Mouse (Mus musculus): ENCODE data around the gene Prdm8.

Prdm8 gene

DNA sequence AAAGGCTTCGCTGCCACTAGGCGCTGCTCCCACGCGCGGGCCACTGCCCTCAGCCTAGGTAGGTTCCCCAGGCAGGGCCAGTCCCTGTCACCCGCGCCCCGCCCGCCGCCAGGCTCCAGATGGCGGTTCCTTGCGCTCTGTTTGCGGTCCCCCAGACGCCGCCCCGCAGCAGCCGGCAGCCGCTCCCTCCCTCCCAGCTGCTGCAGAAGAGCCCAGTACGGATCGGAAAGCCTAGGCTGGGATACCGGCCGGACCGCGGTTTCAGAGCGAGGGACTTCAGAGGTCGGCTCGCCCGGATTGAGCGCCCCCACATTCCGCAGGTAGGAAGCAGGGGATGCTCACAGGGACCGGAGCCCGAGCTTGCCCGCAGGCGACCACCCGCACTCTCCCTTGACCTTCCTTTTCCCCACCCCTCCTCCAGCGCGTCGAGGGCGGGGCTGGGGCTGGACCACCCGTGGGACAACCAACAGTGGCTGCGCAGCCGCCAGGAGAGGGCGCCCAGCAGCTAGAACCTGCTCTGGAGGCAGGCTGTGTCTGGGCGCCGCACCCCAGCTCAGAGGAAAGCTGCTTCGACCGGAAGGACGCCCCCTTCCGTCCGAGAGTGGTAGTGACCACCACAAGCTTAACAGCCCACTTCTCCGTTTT lies at the start of gene Prdm8:
Gene Prdm8 (plus strand): TSS at position 19 of the 645 bp plus-strand sequence.
- no peak for DNase-seq (ENCODE audit: extremely low read depth, insufficient read length, low spot score)

DNA sequence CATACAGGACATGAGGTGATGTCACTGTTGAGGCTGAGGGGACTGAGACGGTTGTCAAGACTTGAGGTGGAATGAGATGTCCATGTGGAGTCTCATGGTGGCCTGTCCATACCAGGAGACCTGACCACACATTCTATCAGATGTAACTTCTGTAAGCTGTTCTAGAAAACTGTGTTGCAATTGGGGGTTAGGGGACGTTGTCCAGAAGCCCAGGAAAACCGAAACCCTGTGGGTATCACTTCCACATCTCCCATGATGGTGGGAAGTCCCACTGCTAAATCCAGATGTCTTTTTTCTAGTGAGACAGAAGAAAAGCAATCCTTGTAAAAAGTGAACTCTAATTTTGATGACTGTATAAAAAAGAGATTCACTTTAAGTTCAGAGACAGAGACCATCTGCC lies 39.9 kb upstream of the Prdm8 start:
- no peak for DNase-seq (ENCODE audit: extremely low read depth, insufficient read length, low spot score)

DNA sequence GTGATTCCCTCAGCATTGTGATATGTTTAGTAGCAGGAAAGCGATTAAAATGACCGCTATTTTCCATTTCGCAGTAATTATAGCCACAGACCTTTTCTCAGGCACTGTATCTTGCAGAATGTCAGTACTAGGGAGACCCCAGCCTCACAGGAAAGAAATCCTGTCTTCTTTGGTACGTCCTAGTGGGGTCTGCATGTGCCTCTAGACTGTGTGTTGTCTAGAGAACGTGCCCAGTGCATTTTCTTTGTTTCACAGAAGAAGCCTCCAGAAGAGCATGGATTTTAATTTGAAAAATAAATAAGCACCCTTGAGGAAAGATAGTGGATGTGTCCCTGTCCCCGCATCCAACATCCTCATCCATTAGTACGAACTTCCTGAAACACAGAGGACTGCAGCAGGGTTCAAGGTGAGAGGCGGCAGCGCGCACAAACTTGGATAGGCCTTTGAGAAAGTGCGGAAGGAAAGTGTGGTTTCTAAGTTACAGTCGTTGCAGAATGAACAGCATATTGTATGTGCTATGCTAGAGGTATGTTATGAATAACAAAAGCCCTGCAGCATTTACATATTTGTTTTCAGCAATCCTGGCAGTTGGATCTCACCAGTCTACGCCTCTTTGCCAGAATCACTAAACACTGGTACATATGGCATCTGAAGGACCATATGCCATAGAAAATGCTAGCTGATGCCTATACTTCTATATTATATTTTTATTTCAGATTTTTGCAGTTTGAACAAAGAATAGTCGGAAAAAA lies 28.3 kb upstream of the Prdm8 start:
- DNase-seq (ENCODE audit: extremely low read depth, insufficient read length, low spot score): no peak

DNA sequence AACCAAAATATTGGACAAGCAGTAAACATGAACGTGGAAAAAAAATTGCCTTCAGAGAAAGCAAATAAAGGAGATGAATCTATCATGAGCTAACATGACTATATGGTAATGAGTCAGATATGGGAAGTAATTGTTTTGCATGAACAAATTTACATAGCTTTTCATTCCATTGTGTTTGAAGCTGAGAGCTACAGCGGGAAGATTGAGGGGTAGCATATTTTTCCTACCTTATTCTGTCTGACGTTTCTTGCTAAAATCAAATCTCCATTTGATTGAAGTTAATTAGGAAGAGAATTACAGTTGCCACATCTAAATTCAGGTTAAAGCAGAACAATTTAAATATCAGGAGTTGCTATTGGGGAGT lies 27.7 kb upstream of the Prdm8 start:
- no peak for DNase-seq (ENCODE audit: extremely low read depth, insufficient read length, low spot score)

DNA sequence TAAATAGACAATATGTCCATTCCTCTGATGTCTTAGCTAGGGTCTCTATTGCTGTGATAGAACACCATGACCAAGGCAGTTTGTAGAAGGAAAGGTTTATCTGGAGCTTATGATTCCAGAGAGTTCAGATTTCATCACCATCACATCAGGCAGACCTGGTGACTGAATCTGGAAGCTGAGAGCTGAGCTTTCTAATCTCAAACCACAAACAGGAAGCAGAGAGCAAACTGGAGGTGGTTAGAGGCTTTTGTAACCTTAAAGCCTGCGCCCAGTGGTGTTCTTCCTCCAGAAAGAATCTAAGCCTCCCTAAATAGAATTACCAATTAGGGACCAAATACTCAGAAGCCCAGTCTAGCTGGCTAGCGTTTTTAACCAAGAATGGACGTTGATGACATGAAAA lies 20.1 kb upstream of the Prdm8 start:
- no peak for DNase-seq (ENCODE audit: extremely low read depth, insufficient read length, low spot score)

DNA sequence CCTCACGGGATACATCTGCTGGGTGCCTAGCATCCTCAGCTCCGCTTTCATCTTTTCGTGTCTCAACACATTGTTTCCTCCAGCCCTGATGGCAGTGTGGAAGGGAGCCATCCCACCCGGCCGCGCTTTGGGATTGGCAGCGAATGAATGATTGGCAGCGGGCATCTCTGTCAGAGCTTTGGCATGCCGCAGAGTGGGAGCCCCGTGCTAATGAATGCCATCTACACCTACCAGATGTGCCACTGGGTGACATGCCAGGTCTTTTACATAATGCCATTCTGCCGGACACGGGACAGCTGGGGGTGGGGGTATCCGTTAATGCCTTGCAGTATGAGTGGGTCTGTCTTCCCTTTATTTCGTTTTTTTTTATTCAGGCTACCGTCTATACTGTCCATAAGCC lies 882 bp upstream of the Prdm8 start:
- DNase-seq (ENCODE audit: extremely low read depth, insufficient read length, low spot score): no peak

DNA sequence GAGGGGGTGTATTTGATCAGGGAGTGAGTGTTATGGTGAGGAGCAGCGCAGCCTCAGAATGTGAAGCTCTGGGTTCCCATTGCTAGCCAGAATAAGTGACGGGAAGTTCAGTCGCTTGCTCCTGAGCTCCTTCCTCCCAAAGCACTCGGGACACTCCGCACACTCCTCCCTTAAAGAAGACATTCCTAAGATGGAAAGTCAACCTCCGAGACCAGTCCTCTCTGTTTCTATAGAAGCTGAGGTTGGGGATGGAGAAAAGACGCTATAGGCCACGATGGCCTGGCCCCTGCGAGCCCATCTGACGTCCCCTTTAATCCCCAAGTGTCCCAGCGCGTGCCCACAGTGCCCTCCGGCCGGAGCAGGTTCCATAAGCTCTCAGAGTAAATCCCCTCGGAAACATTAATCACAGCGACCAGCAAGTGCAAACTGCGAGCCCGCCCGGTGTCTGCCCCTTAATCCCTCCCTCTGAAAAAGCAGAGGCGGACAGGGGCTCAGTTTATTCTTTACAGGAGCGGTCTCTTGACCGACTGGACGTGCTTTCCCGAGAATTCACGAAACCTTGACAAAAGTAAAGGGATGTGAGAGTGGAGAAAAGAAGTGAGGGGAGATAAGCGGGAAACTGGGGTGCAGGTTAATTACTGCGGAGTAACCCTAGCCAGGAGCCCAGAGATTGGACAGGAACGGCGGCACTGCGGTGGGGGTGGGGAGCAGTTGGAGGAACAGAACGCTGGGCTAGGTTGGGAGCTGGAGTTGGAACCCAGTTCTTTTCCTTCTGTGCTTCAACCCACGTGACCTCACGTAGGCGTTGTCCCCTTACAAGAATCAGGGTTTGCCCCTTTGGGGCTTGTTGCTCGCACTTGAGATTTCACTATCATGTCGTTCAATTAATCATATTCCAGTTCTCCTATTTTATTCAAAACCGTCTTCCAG lies 1.6 kb downstream of the Prdm8 start:
- DNase-seq (ENCODE audit: extremely low read depth, insufficient read length, low spot score): no peak

DNA sequence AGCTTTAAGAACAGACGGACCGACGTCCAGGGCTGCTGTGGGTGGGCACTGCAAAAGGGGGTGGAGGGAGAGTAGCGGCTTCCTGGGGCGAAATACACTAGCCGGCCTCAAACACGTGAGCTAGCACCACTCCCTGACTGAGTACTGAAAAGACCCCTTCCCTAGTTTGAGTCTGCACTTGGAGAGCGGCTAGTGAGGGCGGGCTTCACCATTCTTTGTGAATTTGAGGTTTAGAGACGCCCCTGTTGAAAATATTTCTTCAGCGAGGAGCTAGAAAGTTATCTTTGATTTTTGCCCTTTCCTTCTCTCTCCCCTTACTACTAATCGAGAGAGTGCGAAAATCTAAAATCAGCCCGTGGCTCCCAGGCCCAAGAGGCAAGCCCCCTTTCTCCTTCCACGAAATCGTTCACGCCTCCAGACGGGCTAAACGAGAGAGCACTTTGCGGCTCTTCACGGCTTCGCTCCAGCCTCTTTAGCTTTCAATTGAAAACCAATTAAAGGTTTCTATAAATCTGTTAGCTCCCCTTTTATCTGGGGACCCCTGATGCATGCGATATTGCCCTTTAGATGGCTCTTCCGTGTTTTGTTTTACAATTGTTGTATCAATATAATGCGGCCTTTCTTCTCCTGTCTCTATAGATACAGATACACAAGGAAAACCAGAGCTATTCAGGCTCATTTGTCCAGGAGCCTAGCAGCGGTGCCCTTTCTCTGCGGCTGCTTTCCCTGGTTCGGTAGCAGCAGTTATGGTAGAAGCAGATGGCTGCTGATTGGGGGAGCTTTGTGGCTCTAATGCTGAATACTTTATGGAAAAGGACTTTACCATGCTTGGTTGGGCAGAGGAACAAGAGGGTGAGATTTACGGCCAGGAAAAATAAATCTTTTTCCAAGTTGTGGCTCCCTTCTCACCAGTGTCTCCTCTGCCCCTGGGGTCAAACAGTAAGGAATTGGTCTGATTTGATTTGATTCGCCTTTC lies 2.7 kb downstream of the Prdm8 start:
- DNase-seq (ENCODE audit: extremely low read depth, insufficient read length, low spot score): no peak

DNA sequence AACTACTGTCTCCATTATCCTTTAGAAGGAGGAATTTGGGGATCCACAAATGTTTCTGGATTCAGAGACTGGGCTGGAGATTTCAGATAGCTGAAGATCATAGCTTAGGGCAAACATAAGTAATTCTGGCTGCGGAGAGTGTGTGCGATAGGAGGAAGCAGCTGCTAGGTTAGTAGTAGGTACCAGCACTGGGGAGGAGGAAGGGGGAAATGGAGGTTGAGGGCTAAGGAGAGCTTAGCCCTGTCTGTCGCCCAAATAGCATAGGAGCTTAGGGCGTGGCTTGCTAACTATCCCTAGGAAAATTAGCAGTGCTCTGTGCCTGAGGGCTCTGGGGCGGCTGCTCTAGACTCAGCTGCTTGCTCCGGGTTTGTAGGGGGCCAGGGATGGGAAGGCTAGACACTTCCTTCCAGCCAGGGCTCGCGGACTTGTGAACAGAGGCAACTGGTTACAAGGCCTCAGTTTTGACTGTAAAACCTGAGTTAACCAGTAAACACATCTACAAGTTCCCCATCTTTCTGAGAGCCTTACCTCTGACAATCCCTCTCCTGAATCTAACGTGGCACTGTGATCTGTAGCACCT lies 4.7 kb downstream of the Prdm8 start:
- DNase-seq (ENCODE audit: extremely low read depth, insufficient read length, low spot score): no peak

DNA sequence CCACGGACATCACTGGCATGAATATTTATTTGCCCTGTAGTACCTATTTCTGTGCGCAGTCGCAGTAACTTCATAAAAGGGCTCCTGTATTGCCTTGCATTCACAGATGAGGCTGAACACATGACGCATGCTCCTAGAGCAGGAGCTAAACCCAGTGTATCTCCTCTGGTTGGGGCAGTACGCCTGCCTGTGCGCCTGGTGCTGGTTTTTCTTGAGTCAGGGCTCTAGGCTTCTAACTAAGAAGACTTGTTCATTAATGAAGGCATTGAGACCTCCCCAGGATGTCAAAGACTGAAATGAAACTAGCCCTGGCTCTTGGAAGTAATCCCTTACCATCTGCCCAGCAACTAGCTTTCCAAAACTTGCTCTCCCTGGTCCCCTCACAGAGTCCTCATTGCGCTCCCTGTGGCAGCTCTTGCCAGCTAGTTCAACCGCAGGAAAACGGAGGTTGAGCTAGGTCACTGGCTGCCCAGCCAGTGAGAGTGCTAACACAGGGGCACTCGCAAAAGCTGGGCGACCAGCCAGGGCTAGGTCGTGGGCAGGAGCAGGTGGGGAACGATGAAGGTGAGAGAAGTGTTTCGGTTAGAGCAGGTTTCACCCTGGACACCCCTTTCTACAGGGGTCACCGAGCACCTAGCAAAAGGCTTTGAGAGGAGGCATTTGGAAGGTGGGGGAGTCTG lies 5.6 kb downstream of the Prdm8 start:
- DNase-seq (ENCODE audit: extremely low read depth, insufficient read length, low spot score): no peak

DNA sequence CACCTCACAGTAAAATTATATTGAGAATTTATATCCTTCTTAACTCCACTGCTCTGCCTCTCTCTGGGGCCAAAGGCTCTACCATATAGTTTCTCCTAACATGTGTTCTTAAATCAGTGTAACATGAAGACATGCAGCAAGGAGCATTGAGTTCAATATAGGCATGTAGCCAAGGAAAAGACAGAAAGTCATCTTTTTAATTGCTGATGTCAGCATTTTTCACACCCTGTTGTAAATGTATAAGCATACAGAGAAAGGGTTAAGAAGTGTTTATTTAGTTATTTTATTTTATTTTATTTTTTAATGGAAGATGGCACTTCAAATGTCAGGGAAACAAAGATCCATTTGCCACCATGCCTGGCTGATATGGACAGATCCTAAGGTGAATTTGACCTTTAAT lies 6.7 kb downstream of the Prdm8 start:
- DNase-seq (ENCODE audit: extremely low read depth, insufficient read length, low spot score): no peak

DNA sequence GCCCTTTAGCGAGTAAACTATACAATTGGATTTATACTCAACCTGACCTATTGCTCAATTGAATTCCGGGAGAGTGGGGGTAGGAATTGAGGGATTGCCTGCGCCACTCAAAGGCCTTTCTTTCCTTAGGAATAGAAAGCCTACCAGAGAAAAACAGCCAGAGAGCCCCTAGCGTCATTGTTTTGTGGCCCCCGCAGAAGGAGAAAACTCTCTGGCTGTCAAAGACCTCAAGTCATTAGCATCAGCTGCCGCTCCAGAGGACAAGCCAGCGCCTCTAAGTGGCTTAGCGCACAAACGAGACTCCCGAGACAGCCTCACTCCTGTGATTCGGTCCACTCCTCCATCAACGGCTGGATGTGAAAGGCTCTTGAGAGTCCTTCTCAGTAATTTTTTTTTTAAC lies 12.6 kb downstream of the Prdm8 start:
- no peak for DNase-seq (ENCODE audit: extremely low read depth, insufficient read length, low spot score)

DNA sequence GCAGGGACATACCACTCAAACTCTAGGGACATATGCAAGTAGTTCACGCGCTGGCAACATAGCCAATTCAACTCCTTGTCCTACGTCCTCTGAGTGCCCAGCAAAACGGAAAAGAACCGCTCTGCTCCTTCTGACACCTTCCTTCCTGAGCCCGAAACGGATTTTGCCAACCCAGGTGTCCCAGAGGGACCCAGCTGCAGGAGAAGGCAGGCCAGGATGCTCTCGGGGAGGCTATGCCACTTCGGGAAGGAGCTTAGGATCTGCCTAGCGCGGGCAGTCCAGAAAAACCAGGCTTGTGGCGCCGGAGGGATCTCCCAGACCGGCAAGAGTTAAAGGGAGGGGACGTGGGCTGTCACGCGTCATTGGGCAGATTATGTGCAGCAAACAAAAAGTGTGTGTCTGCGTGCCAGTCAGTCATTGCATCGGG lies 13.5 kb downstream of the Prdm8 start:
- no peak for DNase-seq (ENCODE audit: extremely low read depth, insufficient read length, low spot score)

DNA sequence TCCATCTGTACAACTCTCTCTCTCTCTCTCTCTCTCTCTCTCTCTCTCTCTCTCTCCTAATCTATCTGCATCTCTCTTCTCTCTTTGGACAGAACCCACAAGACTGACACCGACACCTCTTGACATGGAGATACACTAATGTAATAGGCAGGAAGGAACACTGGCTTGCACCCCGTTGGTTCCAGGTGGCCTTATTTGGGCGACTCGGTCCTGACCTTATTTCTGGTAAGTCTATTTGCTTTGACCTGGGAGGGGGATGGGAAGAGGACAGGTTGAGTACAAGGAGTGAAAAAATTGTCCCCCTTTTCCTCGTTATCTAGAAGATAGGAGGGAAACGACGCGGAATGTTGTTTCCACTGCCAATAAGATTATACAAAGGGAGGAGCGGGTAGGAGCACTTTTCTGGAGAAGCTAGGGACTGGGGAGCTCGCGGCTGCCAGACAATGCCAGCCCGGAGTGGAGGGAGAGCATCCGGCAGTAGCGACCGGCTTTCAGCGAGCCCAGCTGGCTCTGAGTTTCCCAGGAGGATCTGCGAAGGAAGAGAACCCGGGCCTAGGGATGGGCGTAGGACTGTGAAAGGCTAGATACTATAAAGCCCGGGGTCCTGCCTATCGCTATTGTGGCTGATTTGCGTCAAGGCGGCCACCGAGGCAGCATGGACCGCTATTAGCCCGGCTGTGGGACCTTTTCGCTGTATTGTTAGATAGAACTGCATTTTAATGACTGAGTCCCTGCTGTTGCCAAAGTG lies 14.1 kb downstream of the Prdm8 start:
- no peak for DNase-seq (ENCODE audit: extremely low read depth, insufficient read length, low spot score)

DNA sequence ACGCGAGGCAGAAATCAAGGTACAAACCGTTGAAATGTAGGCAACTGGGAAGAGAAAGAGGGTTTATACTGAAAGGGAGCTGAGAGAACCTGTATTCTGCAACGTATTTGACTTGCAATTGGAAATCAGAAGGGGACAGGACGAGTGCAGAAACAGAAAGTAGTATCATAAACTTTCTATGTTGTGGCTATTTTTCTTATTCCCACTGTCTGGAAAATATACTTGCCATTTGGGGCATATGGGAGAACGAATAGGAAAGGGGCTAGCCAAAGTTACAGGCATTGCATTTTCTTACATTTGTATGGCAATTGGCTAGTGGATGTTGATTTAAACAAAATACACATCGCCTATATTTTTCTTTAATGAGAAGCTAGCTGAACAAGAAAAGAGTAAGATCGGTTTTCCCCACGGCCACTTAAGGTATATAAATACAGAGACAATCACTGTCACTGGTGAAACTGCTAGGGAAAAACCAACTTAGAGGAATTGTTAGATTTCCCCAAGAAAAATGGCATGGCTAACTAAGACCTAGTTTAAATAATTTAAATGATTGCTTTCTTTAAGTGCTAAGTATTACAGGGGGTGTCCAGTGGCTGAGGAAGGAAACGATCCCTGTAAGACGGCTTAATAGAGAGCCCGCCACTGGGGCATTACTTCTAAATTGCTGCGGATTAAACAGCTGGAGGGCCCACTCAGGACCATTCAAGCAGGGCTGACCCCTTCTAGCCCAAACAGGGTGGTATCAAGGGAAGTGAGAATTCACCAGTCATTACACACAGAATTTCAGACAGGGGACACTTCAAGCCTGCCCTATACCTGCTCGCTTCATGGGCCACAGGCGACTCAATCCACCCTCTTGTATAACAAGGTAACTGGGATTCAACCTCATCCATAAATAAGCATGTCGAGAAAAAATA lies 14.9 kb downstream of the Prdm8 start:
- DNase-seq (ENCODE audit: extremely low read depth, insufficient read length, low spot score): no peak

DNA sequence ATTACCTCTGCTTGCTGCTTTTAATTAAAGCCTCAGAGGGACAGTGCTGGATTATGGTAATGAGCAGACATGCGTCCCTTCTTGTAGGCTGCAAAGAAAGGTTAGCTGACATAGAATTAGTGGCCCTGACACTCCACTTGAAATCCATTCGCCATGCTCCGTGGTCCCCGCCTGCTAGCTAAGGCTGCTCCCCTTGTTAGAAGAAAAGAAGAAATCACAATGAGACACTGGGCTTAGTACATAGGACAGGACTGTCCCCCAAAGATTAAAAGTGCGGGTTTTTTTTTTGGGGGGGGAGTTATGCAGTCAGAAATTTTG lies 15.6 kb downstream of the Prdm8 start:
- DNase-seq (ENCODE audit: extremely low read depth, insufficient read length, low spot score): no peak

DNA sequence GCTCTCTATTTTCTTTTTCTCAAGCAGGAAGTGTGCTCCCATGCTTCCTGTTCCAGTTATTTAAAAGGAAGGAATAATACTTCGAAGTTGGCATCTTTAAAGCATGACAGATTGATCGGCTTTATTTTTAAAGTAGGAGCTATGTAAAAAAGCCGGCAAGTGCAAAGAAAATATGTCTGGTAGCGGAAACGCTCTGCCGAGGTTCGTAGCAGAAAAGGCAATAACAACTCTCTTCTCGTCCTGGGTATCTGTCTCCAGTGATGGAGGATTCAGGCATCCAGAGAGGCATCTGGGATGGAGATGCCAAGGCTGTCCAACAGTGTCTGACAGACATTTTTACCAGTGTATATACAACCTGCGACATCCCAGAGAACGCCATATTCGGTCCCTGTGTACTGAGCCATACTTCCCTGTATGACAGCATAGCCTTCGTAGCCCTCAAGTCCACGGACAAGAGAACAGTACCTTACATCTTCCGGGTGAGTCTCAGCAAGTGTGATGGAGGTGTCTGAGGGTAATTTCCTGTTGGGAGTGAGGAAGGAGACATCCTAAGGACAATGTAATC lies 16.1 kb downstream of the Prdm8 start:
- DNase-seq (ENCODE audit: extremely low read depth, insufficient read length, low spot score): no peak

Data from 3134 (cell line).